Mouse (Mus musculus): ENCODE measurements around the gene Suds3.

Suds3 gene

DNA sequence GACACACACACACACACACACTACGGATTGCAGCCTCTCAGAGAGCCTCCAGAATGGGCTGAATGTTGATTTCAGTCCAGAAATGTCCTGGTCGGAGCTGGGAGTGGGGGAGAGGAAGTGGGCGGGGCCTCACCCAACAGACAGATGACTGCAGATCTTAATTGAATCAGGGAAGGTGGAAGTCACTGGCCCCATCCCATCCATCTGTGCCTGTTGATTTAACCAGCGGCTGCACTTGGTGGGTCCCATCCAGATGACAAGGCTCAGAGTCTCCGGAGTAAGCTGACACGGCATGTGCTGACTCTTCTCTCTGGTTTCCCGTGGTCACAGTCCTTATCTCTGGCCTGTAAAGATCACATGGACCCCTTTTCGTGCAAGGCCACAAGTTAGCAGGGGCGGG, 20.0 kb upstream of the Suds3 start:
- DNase-seq (ENCODE audit: extremely low read depth, low read depth), result peak; percentile 86

DNA sequence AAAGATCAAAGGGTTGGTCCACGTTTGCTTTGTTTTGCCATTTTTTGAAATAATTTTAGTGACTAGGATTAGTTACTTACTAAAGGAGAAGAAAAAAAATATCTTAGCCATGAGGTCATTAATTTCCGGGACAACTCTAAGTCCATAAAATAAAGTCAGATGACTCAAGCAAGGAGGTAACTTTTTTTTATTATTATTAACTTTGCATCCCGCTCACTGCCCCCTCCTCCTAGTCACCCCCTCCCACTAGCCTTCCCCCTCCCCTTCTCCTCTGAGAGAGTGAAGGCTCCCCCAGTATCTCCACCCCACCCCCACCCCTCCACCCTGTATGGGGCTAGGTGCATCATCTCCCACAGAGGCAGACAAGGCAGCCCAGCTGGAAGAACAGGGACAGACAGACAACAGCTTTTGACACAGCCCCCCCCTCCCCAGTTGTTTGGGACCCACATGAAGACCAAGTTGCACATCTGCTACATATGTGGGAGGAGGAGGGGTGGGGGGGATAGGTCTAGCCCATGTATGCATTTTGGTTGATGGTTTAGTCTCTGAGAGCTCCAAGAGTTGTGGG, 19.1 kb upstream of the Suds3 start:
- DNase-seq (ENCODE audit: extremely low read depth, low read depth), result no peak

DNA sequence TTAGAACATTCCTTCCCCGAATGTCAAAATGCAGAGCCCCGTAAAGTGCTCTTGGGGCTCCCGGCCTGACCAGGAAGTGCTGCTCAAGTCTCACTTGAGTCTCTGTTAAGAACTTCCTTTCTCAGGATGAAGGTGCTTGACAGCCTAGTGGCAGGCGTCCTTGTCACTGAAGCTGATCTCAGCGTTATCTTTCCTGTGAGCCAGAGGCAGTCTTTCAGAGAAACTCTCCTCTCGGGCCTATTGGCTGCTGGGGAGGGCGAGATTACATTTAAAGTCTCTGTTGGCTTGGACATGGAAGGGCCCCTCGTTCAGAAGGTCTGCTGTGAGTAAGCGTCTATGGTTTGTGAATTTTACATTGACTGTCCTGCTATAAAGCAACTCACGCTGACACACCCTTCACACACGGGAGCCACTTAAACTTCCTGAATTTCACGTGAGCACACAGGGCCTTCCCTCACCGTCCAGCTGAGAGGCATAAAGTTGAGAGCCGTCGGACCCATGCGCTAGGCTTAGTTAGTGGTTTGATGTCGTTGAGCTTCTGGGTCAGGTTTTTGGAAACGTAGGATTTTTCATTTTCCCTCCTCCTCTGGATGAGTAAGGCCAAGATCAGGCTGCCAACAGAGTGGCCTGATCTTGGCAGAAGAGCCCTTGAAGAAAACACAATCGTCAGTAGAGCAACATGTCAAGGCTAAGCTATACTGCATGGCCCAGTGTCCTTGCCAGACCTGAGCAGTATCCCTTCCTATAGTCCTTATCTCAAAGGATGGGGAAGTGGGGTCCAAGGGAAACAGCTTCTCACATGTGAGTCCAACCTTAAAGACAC, 18.4 kb upstream of the Suds3 start:
- DNase-seq (ENCODE audit: extremely low read depth, low read depth), result peak; percentile 81

- peak; percentile 92 for DNase-seq (ENCODE audit: extremely low read depth, low read depth)
Measured at GRCm38 (mm10) chr5:117133446-117134065, 17.6 kb upstream of the Suds3 start.

GRCm38 (mm10) chr5:117130726-117131125, 14.8 kb upstream of the Suds3 start:
- no peak for DNase-seq (ENCODE audit: extremely low read depth, low read depth)

- DNase-seq (ENCODE audit: extremely low read depth, low read depth), result no peak
Measured at GRCm38 (mm10) chr5:117127051-117127450, 11.1 kb upstream of the Suds3 start.

DNA sequence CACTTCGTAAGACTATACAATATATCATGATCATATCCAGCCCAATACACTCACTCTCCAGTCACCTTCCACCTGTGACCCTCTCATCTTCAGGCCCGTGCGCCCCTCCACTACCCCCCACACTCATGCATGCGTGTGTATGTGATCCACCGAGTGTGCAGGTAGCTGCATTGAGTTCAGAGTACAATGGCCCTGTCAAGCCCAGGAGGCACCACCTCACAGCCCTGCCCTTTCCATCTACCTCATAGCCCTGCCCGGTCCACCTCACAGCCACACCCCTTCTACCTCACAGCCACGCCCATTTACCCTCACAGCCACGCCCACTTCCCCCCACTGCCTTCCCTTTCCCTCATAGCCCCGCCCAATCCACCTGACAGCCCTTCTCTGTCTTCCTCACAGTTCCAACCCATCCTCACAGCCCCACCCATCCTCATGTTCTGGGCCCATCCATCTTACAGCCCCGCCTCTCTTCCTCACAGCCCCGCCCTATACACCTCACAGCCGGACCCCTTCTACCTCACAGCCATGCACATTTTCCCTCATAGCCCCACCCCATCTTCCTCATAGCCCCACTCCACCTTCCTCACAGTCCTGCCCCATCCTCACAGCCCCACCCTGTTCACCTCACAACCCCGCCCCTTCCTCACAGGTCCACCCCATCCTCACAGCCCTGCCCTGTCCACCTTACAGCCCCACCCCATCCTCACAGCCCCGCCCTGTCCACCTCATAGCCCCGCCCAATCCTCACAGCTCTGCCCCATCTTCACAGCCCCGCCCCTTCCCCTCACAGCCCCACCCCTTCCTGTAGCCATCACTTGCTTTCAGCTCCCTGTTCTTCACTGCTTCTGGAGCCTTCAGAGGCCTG, 9.8 kb upstream of the Suds3 start:
- no peak for DNase-seq (ENCODE audit: extremely low read depth, low read depth)

DNA sequence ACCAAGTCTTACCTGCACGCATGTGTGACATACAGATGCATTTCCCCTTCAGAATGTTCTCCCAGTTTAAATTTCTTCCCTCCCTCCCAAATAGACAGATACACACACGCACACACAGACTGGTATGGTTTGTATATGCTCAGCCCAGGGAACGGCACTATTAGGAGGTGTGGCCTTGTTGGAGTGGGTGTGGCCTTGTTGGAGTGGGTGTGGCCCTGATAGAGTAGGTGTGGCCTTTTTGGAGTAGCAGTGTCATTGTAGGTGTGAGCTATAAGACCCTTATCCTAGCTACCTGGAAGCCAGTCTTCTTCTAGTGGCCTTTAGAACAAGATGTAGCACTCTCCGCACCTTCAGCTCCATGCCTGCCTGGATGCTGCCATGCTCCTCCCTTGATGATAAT, 7.9 kb upstream of the Suds3 start:
- DNase-seq (ENCODE audit: extremely low read depth, low read depth), result no peak

DNA sequence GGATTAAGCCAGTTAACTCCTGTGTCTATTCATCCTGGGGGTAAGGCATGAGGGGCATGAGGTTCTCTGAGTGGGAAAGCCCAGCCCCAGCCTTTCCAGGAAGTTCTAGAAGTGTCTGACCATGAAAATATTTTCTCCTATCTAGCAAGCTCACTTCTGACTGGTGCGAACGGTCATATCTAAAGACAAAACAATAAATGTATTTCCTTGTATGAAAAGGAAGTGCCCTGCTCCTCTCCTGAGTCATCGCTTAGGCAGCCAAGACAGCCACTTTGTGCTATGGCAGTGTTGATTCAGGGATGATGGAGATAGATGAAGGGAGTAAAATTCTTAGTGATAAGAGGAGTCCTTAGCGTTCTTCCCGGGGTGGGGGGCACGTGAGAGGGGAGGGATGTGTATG, 7.2 kb upstream of the Suds3 start:
- DNase-seq (ENCODE audit: extremely low read depth, low read depth), result no peak

GRCm38 (mm10) chr5:117121657-117122056, 5.7 kb upstream of the Suds3 start:
- DNase-seq (ENCODE audit: extremely low read depth, low read depth), result no peak

- DNase-seq (ENCODE audit: extremely low read depth, low read depth), result no peak
Measured at GRCm38 (mm10) chr5:117120489-117121466, 4.9 kb upstream of the Suds3 start.

DNA sequence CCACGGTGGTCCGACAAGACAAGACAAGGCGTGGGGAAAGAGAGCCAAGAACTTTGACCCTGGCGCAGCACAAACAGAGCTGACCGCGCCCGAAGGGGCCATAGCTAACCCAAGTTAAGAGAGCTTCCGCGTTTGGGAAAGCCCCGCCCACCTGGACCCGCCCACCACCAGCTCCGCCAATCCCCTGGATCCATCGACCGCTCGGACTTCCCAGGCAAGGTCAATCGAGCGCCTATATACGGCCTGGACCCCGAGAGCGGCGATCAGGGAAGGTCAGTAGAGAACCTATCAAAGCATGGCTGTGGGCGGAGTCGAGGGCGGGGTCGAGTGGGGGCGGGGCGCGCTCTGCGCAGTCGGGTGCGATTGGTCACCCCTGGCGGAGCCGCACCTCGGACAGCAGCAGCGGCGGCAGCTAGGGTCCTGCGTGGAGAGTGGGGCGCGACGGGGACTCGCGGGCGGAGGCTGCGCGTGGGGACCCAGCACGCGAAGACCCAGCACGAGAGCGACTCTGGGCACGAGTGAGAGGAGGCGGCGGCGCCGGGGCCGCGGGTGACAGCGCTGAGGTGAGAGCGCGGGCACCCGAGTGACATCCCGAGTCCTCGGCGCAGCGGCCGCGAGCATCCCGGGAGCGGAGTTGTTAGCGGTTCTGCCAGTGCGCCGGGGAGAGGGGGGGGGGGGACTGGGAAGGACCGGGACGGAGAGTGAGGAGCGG, 4.0 kb upstream of the Suds3 start, which contains the start of gene Taok3:
Taok3 (plus strand) TSS at position 353 of the 712 bp plus-strand sequence.
- DNase-seq (ENCODE audit: extremely low read depth, low read depth), result peak; percentile 97

- no peak for DNase-seq (ENCODE audit: extremely low read depth, low read depth)
Measured at GRCm38 (mm10) chr5:117118850-117119249, 2.9 kb upstream of the Suds3 start.

GRCm38 (mm10) chr5:117118220-117118619, 2.3 kb upstream of the Suds3 start:
- DNase-seq (ENCODE audit: extremely low read depth, low read depth), result no peak

DNA sequence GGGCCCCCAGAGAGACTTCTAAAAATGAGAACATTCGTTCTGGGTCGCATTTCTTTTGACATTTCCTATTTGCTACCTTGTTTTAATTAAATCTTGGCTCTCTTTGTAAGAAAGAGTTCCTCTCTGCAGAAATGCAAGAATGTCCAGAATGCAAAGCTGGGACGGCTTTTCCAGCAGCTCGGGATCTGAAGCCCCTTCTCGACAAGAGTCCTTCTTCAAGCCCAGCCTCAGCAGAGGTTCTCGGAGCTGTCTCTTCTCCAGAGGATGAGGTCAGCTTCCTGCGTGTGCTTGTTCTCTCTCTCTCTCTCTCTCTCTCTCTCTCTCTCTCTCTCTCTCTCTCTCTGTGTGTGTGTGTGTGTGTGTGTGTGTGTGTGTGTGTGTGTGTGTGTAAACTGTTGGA, 1.8 kb upstream of the Suds3 start:
- no peak for DNase-seq (ENCODE audit: extremely low read depth, low read depth)

DNA sequence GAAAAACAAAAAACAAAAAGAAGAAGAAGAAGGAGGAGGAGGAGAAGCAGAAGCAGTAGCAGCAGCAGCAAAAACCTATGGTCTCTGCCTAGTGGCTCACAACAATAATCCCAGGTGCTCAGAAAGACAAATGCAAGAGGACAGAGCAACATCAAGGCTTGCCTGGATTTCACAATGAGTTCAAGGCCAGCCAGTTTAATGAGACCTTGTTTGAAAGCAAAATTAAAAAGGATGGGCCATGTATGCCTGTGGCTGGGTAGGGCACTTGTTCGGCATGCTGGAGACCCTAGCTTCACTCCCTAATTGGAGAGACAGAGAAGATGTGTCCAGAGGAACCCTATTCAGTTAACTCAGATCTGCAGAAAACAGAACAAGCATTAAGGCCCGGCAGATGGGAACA, 1.3 kb upstream of the Suds3 start:
- DNase-seq (ENCODE audit: extremely low read depth, low read depth), result no peak

GRCm38 (mm10) chr5:117116660-117117059, 747 bp upstream of the Suds3 start:
- no peak for DNase-seq (ENCODE audit: extremely low read depth, low read depth)

GRCm38 (mm10) chr5:117115193-117115767, 633 bp downstream of the Suds3 start:
- no peak for DNase-seq (ENCODE audit: extremely low read depth, low read depth)

GRCm38 (mm10) chr5:117114581-117115192, 1.2 kb downstream of the Suds3 start:
- no peak for DNase-seq (ENCODE audit: extremely low read depth, low read depth)

All from MEL-GATA-1-ER (cell line).